Mouse (Mus musculus) urinary bladder, postnatal 25 days (tissue): ENCODE measurements around the gene 2900026A02Rik.

Experiments
- DNase-seq: peaks from one replicate; pipeline ENCODE4 v3.0.0; 2022; ENCODE audit warnings: low spot score

The 2900026A02Rik gene

DNA sequence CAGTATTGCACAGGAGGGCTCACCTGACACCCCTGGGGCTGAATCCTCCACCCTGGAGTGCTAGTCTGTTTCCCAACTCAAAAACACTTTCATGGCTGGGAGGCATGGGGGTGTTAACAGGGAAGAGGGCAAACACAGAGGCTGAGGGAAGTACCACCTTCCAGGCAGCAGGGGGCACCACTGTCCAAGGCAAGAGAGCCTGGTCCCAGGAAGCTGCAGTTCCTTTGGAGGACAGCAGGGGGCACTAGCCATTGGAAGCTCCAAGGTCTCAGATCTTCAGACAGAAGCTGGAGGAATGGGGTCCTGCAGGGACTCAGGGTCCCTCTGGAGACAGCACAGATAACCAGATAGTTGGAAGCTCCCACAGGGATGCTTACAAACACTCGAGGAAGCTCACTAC is 121.5 kb downstream of the 2900026A02Rik start:
- peak; percentile 96 for DNase-seq

DNA sequence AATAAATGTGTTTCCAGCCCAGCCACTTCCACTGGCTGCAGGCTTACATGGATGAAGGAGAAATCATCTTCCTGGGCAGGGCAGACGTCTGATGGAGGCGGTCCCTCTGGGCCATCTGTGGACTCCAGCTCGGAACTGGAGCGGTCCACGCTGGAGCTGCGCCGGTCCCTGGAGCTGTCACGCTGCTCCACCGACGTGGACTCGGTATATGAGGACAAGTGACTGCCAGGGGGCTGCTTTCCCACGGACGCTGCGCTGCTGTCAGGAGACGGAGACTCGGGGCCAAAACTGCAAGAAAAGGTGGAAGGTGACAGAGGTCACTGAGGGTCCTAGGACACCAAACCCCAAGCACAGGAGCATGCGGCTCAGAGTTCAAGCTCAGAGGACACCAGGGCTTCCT is 123.5 kb downstream of the 2900026A02Rik start:
- DNase-seq, result no peak

DNA sequence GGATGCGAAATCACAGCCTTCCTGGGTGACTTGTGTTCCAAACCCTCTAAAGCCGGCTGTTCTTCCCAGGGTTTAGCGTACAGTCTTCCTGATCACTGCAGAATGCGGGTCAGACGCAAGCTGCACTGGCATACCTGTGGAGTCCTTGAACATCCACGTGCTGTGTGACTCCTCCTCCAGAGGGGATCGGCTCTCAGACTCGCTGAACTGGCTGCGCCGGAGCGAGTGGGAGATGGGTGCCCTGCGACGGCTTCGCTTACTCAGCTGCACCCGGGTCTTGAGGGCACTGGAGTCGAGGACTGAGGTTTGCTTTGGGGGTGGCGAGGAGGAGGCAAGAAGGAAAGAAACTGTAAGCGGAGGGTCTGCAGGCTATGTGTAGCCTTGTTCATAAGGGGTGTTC is 125.6 kb downstream of the 2900026A02Rik start:
- no peak for DNase-seq

DNA sequence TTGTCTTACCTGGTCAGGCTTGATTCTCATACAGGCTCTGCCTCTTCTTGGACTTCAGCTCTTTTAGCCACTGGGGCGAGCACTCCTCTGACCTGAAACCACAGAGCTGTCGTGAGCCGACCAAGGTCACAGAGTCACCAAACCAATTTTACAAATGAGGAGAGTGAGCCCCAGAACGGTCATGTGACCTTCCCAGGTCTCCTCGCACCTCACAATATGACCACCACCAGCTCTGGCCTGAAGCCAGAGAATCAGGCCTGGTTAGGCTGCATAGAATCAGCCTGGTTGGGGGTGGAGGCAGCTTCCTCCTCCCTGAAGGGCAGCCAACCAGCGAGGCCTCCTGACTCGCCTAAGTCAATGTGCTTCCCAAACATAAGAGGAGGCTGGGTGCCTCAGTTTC is 128.6 kb downstream of the 2900026A02Rik start:
- DNase-seq, result no peak

DNA sequence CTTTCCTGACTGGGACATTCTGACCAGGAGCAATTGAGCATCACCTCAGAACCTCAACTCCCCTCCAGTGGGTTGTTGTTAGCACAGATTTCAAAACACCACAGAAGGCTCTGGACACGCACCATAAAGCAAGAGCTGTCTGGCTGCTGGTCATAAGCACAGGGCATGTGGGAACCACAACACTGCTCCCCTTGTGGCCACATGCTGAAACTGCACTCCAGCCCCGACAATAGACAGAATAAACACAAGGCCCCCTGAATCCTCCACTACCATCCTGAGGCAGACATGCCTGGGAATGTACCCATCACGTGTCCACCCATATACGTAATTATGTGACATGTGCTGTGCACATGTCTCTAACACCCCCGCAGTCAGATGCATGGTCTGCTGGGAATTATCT is 129.9 kb downstream of the 2900026A02Rik start:
- DNase-seq, result no peak

DNA sequence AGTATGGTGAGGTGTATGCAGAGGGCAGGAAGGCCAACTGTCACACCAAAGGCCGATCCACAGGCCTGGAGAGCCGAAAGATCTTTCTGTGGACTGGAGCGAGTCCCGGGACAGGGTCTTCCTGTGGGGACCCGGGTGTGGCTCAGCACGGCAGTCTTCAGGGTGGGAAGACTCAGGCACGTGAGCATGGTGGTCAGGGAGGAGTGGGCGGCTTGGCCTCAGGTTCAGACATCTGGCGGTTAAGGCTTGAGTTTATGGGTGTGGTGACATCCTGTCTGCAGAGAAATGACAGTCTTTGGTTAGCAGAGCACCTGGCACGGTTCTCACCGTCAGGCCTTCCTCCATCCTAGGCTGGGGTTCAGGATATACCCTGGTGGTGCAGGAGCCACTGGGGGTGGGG is 130.3 kb downstream of the 2900026A02Rik start:
- no peak for DNase-seq

DNA sequence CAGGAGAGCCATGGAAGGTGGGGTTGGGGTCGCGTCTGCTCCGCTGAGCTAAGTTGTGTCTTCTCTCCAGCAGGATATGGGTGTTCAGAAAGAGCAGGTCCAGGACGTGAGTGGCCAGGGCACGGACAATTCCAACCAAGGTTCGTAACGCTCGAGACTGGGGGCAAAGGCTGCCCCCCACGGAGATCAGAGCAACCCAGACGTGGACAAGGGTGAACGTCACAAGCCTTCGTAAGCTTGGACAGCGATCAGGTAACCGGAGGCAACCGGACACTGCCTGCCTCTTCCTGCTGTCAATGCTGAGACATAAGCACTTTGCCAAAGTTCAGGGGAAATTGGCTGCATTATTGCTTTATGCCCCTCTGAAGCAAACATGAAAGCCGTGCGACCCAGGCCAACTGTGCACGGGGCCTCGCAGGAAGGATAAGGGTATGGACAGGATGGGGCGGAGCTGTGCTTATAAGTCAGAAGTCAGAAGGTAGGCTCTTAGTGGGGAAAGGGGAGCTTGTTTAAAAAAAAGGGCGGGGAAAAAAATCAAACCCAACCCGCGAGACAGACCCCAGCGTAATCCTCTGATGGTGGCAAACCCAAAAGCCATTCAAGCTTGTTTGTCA is 130.9 kb downstream of the 2900026A02Rik start:
- DNase-seq, result no peak

DNA sequence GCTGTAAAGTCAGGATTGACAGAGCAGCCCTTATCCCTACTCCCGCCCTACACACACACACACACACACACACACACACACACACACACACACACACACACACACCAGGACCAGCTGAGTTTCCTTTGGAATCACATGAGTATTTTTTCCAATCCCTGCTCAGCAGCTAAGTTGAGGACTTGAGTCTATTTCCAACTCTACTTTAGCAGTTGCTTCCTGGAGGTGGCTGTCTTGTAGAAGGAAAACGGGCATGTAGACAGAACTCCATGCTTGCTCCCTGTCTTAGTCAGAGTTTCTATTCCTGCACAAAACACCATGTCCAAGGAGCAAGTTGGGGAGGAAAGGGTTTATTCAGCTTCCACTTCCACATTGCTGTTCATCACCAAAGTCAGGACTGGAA is 133.6 kb downstream of the 2900026A02Rik start:
- DNase-seq, result no peak

DNA sequence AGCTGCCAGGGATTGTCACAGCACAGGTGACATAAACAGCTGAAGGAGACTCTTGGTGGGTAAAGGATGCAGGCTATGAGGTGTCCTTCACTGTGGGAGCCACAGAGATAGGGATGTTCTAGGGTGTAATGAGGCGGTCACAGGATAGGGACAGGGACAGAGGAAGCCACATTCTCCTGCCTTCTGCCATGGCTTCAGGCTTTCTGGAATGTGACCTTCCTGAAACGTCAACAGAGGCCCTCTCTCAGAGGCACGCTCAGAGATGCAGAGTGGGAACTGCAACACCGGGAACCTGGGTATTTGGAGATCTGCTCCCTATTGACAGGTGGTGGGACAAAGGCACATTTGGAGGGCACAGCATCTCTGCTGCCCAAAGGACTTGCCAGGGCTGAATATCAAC is 134.0 kb downstream of the 2900026A02Rik start:
- DNase-seq, result no peak

DNA sequence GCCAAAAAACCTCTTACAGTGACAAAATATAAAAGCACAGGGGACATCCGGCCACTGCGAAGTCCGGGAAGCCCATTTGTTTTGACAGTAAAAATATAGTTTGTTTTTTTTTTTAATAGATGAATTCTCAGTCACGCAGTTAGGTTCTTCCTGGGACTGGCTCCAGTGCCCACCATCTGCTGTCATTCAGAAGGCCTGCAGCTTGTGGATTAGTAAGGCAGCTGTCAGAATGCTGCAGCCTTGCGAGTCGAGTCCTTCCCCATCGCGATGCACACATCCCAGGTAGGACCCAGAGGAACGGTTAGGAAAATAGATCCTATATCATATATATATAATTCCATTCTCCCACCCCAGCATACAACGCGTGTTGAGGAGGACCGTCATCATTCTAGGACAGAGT is 134.6 kb downstream of the 2900026A02Rik start:
- DNase-seq, result no peak

DNA sequence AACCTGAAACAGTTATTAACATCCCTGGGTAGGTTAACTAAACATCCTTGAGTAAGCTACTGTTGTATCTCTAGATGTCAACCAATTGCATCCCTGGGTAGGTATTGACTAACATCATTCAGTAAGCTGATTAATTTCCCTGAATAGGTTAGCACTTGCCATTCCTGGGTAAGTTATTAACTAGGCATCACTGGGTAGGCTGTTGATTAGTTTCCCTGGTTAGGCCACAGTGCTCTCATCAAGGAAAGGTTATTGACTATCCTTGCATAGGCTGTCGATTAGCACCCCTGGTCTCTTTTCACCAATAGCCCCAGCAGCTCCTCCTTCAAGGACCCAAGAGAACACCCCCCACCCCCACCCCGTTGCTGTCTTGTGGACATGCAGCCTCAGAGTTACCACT is 135.1 kb downstream of the 2900026A02Rik start:
- DNase-seq, result no peak

DNA sequence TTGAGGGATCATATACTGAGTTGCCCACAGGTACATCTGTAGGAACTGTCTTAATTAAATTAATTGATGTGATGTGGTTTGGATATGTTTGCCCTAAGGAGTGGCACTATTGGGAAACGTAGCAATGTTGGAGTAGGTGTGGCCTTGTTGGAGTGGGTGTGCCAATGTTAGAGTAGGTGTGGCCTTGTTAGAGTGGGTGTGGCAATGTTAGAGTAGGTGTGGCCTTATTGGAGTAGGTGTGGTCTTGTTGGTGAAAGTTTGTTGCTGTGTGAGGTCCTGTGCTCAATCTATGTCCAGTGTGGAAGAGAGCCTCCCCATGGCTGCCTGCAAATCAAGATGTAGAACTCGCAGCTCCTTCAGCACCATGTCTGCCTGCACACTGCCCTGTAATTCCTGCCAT is 136.7 kb downstream of the 2900026A02Rik start:
- no peak for DNase-seq

DNA sequence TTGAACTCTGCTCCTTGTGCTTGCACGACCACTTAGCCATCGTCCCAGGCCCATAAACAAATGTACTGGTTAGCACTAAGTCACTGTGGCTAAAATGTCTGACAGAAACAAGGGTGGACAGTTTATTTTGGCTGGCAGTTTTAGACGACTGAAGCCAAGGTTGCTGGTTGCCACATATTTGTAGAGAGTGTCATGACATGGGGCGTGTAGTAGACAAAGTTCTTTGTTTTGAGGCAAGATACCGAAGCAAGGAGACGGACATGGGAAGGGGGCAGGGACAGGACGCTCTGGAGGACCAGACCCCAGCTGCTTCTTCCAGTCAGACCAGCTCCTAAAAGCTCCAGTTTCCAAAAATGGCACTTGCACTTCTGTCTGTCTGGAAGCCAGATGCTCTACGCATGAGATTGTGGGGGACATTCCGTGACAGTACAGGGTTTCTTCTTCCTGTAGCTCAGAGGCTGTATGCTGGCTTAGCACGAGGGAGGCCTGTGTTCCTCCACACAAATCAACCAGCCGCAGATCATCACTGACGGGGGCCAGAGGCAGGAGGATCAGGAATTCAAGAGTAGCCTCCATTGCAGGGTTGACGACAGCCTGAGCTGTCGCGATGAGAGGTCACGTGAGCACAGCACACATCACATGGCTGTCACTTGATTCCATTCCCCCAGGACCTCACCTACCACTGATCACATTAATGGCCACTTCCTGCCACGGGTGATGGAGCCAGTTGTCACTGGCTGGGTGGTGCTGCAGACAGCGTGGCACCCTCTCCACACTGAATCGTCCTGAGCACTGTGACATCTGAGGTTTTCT is 138.5 kb downstream of the 2900026A02Rik start:
- no peak for DNase-seq

DNA sequence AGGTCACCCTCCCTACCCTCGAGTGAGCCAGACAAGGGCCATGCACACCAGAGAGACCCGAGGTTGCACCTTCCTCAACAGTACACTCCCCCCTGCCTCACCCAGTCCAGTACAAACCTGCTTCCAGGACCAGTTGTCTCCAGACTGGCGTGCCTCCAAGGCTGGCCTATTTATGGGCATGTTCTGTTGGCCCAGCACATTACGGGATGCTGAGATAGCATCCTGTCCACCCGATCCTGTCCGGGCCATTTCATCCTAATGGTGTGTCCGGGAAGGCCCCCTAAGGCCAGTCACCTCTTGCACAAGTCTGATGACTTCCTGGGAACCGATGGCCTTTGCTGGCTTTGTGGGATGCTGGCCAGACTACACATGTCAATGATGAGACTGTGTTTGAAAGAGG is 139.6 kb downstream of the 2900026A02Rik start, which contains the start of gene Crybb3:
TSS of gene Crybb3 (minus strand) at position 146 of the 400 bp plus-strand sequence.
- DNase-seq, result no peak

DNA sequence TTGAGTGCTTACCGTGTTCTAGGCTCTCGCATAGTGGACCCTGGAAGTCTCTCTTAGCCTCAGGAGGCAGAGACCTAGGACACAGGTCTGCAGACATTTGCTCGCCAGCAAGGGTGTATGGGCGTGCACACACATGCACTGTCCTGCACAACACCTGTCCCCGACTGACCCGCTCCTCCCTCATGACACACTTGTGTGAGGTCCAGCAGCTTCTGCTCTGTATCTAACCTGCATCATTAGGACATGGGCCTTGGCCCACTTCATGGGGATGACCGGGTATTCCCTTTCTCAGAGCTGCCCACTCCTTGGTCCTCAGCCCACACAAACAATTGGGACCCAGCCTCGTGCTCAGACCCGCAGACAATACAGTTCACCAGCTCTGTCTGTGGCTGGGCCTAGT is 140.0 kb downstream of the 2900026A02Rik start:
- no peak for DNase-seq

DNA sequence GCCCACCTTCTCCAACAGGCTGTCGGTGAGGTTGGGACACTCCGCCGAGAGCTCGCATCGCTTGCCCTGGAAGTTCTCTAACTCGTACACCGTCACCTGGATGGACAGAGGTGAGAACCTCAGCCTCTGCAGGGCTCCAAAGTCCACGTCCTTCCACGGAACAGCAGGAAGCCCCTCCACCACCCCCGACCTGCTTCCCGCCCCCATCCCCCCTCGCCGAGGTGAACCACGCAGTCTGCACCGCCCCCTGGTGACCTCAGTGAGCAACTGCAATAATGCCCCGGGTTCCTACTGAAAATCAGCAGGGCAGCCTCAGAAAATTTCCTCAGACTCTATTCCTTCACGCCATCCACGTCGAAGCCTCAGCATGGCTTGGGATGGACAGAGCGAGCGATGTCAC is 141.3 kb downstream of the 2900026A02Rik start:
- no peak for DNase-seq

DNA sequence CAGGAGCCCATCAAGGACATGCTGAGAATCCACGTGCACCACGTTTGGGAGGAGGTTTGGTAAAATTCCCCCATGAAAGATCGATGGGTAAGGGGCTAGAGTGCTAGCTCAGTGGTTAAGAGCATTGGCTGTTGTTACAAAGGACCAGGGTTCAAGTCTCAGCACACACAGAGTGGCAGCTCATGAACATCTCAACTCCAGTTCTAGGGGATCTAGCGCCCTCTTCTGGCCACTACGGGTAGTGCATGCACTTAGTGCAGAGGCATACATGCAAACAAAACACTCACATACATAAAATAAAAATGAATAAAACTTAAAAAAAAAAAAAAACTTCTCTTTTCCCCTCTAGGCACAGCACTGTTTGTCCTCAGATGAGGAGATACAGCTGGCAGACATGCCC is 142.3 kb downstream of the 2900026A02Rik start:
- no peak for DNase-seq

DNA sequence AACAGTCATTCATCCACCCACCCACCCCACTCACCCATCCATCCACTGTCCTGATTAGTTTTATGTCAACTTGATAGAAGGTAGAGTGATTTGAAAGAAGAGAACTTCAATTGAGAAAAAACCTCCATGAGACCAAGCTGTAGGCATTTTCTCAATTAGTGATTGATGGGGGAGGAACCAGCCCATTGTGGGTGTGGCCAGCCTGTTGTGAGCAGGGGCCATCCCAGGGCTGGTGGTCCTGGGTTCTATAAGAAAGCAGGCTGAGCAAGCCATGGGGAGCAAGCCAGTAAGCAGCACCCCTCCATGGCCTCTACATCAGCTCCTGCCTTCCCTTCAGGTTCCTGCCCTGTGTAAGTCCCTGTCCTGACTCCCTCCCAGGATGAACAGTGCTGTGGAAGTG is 151.0 kb downstream of the 2900026A02Rik start, which contains the start of gene Crybb2:
TSS of gene Crybb2 (minus strand) at position 101 of the 400 bp plus-strand sequence.
- DNase-seq, result no peak

DNA sequence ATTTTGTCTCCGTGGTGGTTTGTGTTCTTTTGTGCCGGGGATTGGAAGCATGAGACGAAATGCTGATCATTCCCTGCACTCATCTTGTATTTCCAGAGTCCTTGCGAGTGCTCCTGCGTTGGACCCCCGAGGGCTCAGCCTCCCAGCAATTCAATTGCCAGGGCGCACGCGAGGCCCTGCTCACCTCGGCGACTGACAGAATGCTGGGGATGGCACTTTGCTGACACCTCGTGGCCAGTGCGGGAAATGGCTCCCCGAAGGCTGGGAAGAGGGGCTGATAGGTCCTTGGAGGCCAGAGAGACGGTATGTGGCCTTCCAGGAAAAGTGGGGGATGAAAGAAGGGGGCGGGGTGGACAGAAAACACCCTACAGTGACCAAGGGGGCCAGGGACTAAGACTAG is 166.7 kb downstream of the 2900026A02Rik start:
- DNase-seq, result peak; percentile 77

DNA sequence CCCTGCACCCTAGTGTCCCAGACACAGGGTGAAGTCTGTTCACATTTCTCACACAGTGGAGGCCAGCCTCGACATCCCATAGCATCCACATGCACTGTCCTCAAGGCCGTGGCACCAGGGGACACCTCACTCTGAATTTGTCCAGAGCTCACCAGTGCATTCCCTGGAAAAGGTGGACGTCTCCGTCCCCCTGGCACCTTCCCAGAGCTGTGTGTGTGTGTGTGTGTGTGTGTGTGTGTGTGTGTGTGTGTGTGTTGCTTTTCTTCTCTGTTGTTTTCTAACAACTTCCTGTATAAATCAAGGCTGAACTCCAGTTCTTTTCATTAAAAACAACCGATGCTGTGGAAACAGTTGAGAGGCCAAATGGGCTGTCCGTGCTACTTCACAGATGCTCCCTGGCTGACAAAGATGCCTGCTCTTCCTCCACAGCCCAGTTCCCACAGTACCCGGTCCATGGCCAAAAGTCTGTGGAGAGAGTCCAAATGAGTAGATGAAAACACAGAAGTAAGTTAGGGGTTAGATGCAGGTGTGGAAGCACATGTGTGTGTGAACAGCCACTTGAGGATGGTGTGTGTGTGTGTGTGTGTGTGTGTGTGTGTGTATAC is 170.4 kb downstream of the 2900026A02Rik start:
- DNase-seq, result no peak

DNA sequence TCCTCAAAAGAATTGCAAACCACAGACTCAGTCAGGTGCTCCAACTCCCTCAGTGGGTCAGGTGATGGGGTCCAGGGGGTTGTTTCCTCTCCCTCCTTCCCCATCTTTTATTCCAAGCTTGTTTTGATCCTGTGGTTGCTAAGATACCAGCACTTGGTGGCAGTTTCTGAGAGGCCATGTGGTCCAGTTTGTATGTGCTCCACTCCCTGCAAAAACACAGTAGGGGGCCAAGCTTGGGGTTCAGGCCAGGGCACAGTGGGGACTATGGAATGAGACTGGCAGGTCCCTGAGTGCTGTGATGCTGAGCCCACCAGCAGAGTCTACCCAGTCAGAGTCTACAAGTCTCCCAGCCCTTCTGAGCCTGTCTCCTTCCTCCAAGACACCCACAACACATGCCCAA is 171.2 kb downstream of the 2900026A02Rik start:
- no peak for DNase-seq

DNA sequence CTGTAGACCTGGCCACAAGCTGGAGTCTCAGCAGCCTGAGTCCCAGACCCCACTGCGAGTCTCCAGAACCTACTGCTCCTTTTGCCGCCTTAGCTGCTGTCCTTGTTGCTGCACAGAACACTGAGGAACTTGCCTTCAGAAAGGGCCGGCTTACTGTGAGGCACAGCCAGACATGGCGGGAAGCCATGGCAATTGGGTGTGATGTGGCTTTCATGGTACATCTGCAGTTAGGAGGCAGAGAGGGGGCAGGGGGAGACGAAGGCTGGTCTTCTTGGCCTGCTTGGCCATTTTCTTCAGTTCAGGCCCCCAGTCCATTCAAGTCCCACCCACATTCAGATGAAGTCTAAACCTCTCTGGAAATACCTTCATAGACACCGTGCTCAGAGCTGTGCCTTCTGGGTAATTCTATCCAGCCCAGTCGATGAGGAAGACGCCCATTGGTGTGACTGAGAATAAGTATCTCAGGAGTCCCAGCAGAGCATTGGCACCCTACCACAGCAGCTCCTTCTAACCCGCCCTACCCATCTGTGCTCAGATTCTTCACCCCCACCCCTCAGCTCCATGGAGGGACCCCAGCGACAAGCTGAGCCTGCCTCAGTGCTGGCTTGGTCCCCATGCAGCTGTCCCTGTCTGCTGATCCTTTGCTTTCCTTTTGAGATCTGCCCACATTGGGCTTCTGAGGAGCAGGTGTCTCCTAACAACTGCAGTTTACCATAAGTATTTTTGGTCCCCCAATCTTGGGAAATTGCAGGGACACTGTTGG is 175.3 kb downstream of the 2900026A02Rik start:
- DNase-seq, result no peak
